Mouse (Mus musculus) heart, embryonic 15.5 days (tissue): ENCODE measurements around the gene Psma5. TPM values are rescaled to one million over a fixed set of nuclear protein-coding genes. Genes with fewer than 3 reads are reported as not detected.
"Not testable (repeated sequence)": the region's sequence is repeated elsewhere in the genome, so short reads cannot be mapped to it uniquely, and the experiment has no call there.

Experiments used
- ATAC-seq: fragments of 200-750 bp; cut with Nextera tagmentation; replicated peaks from 2 replicates; pipeline ENCODE4 v1.8.0; 2017; ENCODE audit warnings: low read depth, moderate TSS enrichment; ENCODE audit not compliant: insufficient number of reproducible peaks, insufficient read depth, low FRiP score
- H3K27ac ChIP-seq: fragments of 300-500 bp; sonication (generic); 2 replicates; pipeline ENCODE4 v1.5.1; 2015; ENCODE audit warnings: mild to moderate bottlenecking, inconsistent platforms
- H3K27me3 ChIP-seq: fragments of 300-500 bp; sonication (generic); 2 replicates; pipeline ENCODE4 v1.6.1; 2015; ENCODE audit warnings: inconsistent platforms
- H3K36me3 ChIP-seq: fragments of 300-500 bp; sonication (generic); 2 replicates; pipeline ENCODE4 v1.6.1; 2015; ENCODE audit warnings: mild to moderate bottlenecking, inconsistent platforms
- H3K4me1 ChIP-seq: fragments of 300-500 bp; sonication (generic); replicated peaks from 2 replicates; pipeline ENCODE4 v1.6.1; 2015; ENCODE audit warnings: inconsistent platforms
- H3K4me2 ChIP-seq: fragments of 300-500 bp; sonication (generic); 2 replicates; pipeline ENCODE4 v1.6.1; 2015; ENCODE audit warnings: inconsistent platforms, mild to moderate bottlenecking, moderate library complexity
- H3K4me3 ChIP-seq: fragments of 300-500 bp; sonication (generic); 2 replicates; pipeline ENCODE4 v1.5.1; 2015; ENCODE audit warnings: mild to moderate bottlenecking, inconsistent platforms
- H3K9ac ChIP-seq: fragments of 300-500 bp; sonication (generic); 2 replicates; pipeline ENCODE4 v1.6.1; 2015; ENCODE audit warnings: mild to moderate bottlenecking, inconsistent platforms
- H3K9me3 ChIP-seq: fragments of 300-500 bp; sonication (generic); replicated peaks from 2 replicates; pipeline ENCODE4 v1.6.1; 2016; ENCODE audit warnings: inconsistent platforms
- WGBS: fragments of 180-500 bp; shearing (Covaris S2); methylation state at CpG from one replicate; pipeline ENCODE4 v1.1.7; 2015; ENCODE audit warnings: mixed read lengths; 5-methylcytosine and 5-hydroxymethylcytosine counted together
- polyA plus RNA-seq: library from polyadenylated mRNA; unstranded; fragments of >200 nt; fragmentation: Nextera tagmentation; extraction: Ambion mirVana; gene quantifications from 2 replicates; pipeline ENCODE4 v1.2.1, GENCODE M21; 2015

Gene Psma5
- polyA plus RNA-seq, 1 experiment from 2014 or later: 174 TPM

DNA sequence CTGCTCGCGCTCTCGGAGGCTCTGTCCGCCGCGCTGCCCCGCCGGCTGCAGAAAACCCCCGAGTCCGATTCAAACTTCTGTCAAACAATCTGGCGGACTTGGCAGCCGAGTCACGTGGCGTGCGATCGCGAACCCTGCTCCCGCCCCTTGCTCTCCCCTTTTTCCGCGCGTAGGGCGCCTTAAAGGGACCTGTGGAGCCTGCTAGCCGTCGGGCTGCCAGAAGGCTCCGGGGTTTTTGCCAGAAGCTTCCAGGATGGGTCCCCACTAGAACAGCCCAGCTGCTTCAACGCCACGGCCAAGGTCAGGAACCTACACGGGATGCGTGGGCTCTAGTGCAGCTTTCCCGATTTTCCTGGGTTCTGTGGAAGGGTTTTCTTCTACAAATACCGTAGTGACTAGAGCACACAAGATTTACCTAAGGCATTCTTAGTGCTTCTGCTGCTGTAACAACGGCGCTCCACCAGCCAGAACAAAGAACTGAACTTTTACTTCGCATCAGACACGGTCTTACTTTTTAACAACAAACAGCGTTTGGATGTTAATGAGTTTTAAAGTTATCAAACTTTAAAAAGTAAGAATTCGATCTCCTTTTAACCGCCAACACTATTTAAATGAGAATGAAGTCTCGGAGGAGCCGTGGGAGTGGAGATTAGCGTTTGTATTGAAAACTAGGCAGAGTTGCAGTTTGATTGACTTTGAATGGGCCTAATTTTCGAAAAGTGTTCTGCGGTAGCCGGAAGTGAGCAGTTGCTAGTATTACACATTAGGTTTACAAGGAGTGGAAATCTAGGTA, 30.0 kb upstream of the Psma5 start, which contains the start of gene Sypl2:
Gene Sypl2 (minus strand): TSS at position 91 of the 793 bp plus-strand sequence.
- Histone ChIP-seq H3K4me1 (peaks cover 12% of the 10 kb centered on the region), H3K27ac (no peak within 1 kb of the TSS), H3K9ac (peak within 1 kb of the TSS; percentile 57), H3K27me3 (peaks cover 54% of the 10 kb centered on the region), H3K9me3 (no peaks in the 10 kb centered on the region), H3K4me2 (peak within 1 kb of the TSS; percentile 90), H3K36me3 (no peaks in the 10 kb centered on the region), H3K4me3 (peak within 1 kb of the TSS; percentile 54)
- WGBS: 6% methylated on average over 44 of the region's 44 CpGs
- peak; percentile 47; the same call in 1 of the 2 replicates for ATAC-seq

GRCm38 (mm10) chr3:108227521-108227920, 29.2 kb upstream of the Psma5 start:
- H3K4me2 ChIP-seq: peak overlapping the region; percentile 90

DNA sequence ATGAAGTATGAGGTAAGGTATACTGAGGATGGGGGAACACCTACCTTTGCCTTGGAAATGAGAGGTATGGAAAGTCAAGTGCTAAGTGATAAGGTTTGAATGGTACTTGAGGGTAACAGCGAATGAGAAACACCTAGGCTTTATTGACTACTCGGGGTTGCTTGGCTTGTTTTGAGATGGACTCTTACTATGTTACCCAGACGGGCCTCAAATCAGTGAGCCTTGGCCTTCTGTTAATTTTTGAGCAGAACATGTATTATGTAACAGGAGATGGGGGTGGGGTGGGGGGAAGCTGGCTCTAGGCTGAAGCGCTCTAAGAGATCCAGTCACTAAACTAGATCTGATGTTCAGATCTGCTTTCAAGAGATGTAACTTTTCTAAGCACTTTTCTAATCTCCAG, 25.1 kb upstream of the Psma5 start:
- Histone ChIP-seq H3K9me3 (no peaks in the 10 kb centered on the region), H3K4me3 (no peak overlapping the region), H3K27me3 (peaks cover 16% of the 10 kb centered on the region), H3K4me1 (peaks cover 9% of the 10 kb centered on the region), H3K9ac (no peak overlapping the region), H3K36me3 (no peaks in the 10 kb centered on the region), H3K4me2 (no peak overlapping the region), H3K27ac (no peak overlapping the region)
- 74% methylated on average over 4 of the region's 4 CpGs for WGBS
- ATAC-seq: no peak

More at GRCm38 (mm10) chr3:108227521-108227920, 29.2 kb upstream of the Psma5 start:
- ATAC-seq: no peak
- peaks cover 49% of the 10 kb centered on the region for H3K27me3 ChIP-seq
- WGBS: 74% methylated on average over 2 of the region's 2 CpGs
- no peaks in the 10 kb centered on the region for H3K9me3 ChIP-seq
- H3K4me1 ChIP-seq: peaks cover 19% of the 10 kb centered on the region
- no peaks in the 10 kb centered on the region for H3K36me3 ChIP-seq
- no peak overlapping the region for H3K27ac ChIP-seq
- no peak overlapping the region for H3K9ac ChIP-seq
- H3K4me3 ChIP-seq: no peak overlapping the region

GRCm38 (mm10) chr3:108237474-108238102, 19.1 kb upstream of the Psma5 start:
- ATAC-seq: not testable (repeated sequence)

DNA sequence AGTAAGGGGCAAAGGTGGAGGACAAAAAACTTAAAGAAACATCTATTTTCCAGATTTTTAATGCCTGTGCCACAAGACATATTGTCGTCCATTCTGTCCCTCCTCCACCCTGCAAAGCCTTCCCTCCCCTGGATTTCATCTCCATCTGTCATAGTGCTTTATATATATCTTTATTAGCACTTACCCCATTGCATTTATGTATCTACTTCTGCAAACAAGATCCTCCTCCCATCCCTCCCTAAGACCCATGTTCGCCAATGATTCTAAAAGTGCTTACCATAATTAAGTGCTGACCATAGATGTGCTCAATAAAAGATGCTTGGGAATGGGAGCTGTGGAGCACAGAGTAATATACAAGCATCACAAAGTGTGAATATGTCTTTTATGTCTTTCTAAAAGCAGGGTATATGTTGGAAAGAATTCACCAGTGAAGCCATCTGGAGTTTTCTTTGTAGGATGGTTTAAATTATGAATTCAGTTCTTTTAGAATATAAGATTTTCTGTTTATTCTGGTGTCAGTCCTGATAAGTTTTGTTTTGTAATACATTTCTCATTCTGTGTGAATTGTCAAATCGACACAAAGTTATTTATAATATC, 15.4 kb upstream of the Psma5 start:
- no peaks in the 10 kb centered on the region for H3K36me3 ChIP-seq
- H3K4me2 ChIP-seq: no peak overlapping the region
- no peak overlapping the region for H3K27ac ChIP-seq
- WGBS: 84% methylated on average over 3 of the region's 3 CpGs
- ATAC-seq: no peak
- H3K4me1 ChIP-seq: no peaks in the 10 kb centered on the region
- no peaks in the 10 kb centered on the region for H3K27me3 ChIP-seq
- H3K9ac ChIP-seq: no peak overlapping the region
- no peaks in the 10 kb centered on the region for H3K9me3 ChIP-seq
- no peak overlapping the region for H3K4me3 ChIP-seq

More at GRCm38 (mm10) chr3:108237474-108238102, 19.1 kb upstream of the Psma5 start:
- WGBS: 83% methylated on average over 4 of the region's 4 CpGs
- H3K4me2 ChIP-seq, H3K27ac ChIP-seq, H3K9me3 ChIP-seq, H3K4me1 ChIP-seq, H3K27me3 ChIP-seq, H3K36me3 ChIP-seq, H3K9ac ChIP-seq, H3K4me3 ChIP-seq: not testable (repeated sequence)

- ATAC-seq: no peak
- Histone ChIP-seq H3K27me3 (no peaks in the 10 kb centered on the region), H3K27ac (no peak overlapping the region), H3K9ac (no peak overlapping the region), H3K4me2 (no peak overlapping the region), H3K4me1 (no peaks in the 10 kb centered on the region), H3K4me3 (no peak overlapping the region), H3K36me3 (no peaks in the 10 kb centered on the region), H3K9me3 (no peaks in the 10 kb centered on the region)
- 78% methylated on average over 2 of the region's 2 CpGs for WGBS
Measured at GRCm38 (mm10) chr3:108246857-108247256, 9.9 kb upstream of the Psma5 start.

- Histone ChIP-seq H3K4me2 (peak overlapping the region; percentile 80), H3K4me1 (peaks cover 18% of the 10 kb centered on the region), H3K9ac (peak overlapping the region; percentile 95), H3K4me3 (peak overlapping the region; percentile 97), H3K27ac (0 out of 2 replicates have a peak overlapping the region, but pooled peaks have one; percentile 55), H3K27me3 (no peaks in the 10 kb centered on the region), H3K9me3 (no peaks in the 10 kb centered on the region), H3K36me3 (peaks cover 10% of the 10 kb centered on the region)
- ATAC-seq: no peak
- WGBS: 56% methylated on average over 3 of the region's 3 CpGs
Measured at GRCm38 (mm10) chr3:108257831-108258500, 1.2 kb downstream of the Psma5 start.

DNA sequence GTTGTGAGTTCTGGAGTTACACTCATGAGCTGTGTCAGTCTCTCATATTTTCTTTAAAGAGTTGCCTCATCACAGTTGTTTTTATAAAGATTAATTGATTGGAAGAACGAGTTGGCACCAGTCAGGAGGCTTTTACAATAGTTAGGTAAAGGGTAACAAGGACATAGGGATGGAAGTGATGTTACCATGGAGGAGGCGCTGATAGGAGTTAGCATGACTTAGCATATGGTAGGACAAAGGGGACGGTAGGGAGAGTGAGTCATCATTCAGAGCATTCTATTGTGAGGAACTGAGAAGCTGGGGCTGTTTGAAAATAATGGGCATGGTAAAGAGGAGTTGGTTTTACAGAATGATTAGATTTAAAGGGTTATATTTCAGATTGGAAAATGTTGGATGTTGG, 2.6 kb downstream of the Psma5 start:
- Histone ChIP-seq H3K4me1 (peaks cover 18% of the 10 kb centered on the region), H3K9me3 (no peaks in the 10 kb centered on the region), H3K27me3 (no peaks in the 10 kb centered on the region), H3K27ac (no peak overlapping the region), H3K4me3 (no peak overlapping the region), H3K9ac (no peak overlapping the region), H3K36me3 (peaks cover 17% of the 10 kb centered on the region), H3K4me2 (no peak overlapping the region)
- 67% methylated on average over 3 of the region's 3 CpGs for WGBS
- ATAC-seq: no peak

DNA sequence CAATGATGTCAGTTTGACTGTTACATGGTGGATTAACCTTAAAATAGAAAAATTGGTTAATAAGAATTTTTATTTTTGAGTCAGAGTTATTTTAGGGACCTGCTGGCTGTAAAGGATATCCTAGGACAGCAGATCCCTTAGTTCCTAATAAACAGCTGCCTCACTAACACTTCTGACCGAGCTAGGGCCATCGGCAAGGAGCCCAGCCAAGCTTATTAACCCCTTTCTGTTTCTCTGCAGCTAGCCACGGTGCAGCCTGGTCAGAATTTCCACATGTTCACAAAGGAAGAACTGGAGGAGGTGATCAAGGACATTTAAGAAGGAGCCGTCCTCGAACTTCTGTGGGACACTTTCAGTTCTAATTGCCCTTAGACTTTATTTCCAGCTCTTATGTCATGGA, 22.8 kb downstream of the Psma5 start:
- H3K36me3 ChIP-seq: peaks cover 47% of the 10 kb centered on the region
- ATAC-seq: not testable (repeated sequence)

GRCm38 (mm10) chr3:108282401-108283240, 25.9 kb downstream of the Psma5 start:
- Histone ChIP-seq H3K27ac (peak overlapping the region; percentile 74), H3K4me3 (peak overlapping the region; percentile 91), H3K9me3 (no peaks in the 10 kb centered on the region), H3K4me2 (peak overlapping the region; percentile 93), H3K9ac (peak overlapping the region; percentile 72; the same call in 1 of the 2 replicates), H3K27me3 (no peaks in the 10 kb centered on the region), H3K36me3 (peaks cover 21% of the 10 kb centered on the region), H3K4me1 (peaks cover 28% of the 10 kb centered on the region)
- no peak for ATAC-seq
- WGBS: 27% methylated on average over 12 of the region's 12 CpGs

More for the DNA sequence above, 22.8 kb downstream of the Psma5 start:
- WGBS: 75% methylated on average over 5 of the region's 5 CpGs
- not testable (repeated sequence) for H3K27me3 ChIP-seq, H3K9me3 ChIP-seq, H3K4me1 ChIP-seq, H3K9ac ChIP-seq, H3K4me2 ChIP-seq, H3K4me3 ChIP-seq, H3K27ac ChIP-seq
